Mouse (Mus musculus): Measurements from ENCODE around the gene Exoc3l. TPM values are rescaled to one million over a fixed set of nuclear protein-coding genes. Genes with fewer than 3 reads are reported as not detected.

Exoc3l gene
- polyA plus RNA-seq, 1 experiment from 2014 or later: 10.8 TPM

GRCm38 (mm10) chr8:105309142-105309847 is 13.4 kb upstream of the Exoc3l start:
- ATAC-seq (replicated peaks; ENCODE audit: insufficient number of reproducible peaks, low FRiP score, low TSS enrichment): no peak
- no peaks in the 10 kb centered on the region for H3K27me3 ChIP-seq (ENCODE audit: control insufficient read depth, insufficient read depth, low read length)
- H3K36me3 ChIP-seq (ENCODE audit: control insufficient read depth, insufficient read depth, low read length): peaks cover 14% of the 10 kb centered on the region
- no peak overlapping the region for H3K4me2 ChIP-seq
- no peak overlapping the region for H3K27ac ChIP-seq (ENCODE audit: low read depth, low read length)
- no peak overlapping the region for H3K9ac ChIP-seq (ENCODE audit: low read depth, low read length)
- H3K4me1 ChIP-seq (ENCODE audit: control insufficient read depth, insufficient read depth, low read length): peaks cover 24% of the 10 kb centered on the region
- 84% methylated on average over 15 of the region's 15 CpGs for WGBS (ENCODE audit: insufficient replicate concordance)
- H3K4me3 ChIP-seq (ENCODE audit: low read depth, low read length): no peak overlapping the region
- no peaks in the 10 kb centered on the region for H3K9me3 ChIP-seq (replicated peaks; ENCODE audit: control insufficient read depth, low read length)

DNA sequence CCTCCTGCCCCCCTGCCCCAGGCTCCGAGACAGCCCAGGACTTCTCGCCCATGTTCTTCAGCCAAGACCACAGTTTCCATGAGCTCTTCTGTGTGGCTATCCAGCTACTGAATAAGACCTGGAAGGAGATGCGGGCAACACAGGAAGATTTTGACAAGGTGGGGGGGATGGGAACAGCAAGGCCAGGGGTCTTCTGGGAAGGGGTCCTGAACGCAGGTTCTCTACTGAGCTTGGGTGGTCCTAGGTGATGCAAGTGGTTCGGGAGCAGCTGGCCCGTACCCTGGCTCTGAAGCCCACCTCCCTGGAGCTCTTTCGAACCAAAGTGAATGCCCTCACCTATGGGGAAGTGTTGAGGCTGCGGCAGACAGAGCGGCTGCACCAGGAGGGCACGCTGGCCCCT is 12.5 kb upstream of the Exoc3l start:
- H3K36me3 ChIP-seq (ENCODE audit: control insufficient read depth, insufficient read depth, low read length): peaks cover 14% of the 10 kb centered on the region
- H3K27ac ChIP-seq (ENCODE audit: low read depth, low read length): no peak overlapping the region
- 92% methylated on average over 10 of the region's 10 CpGs for WGBS (ENCODE audit: insufficient replicate concordance)

DNA sequence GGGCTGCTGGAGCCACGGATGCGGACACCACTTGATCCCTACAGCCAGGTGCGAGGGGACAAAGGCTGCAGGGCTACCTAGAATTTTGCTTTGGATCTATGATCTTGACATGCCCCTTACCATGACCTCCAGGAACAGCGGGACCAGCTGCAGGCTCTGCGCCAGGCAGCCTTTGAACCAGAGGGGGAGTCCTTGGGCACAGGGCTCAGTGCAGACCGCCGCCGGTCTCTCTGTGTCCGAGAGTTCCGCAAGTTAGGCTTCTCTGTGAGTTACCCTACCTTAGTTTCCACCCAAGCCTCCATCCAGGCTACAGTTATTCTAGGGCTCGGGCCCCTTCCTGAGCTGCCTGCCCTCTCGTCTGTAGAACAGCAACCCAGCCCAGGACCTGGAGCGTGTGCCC is 11.8 kb upstream of the Exoc3l start:
- WGBS (ENCODE audit: insufficient replicate concordance): 95% methylated on average over 13 of the region's 13 CpGs
- Histone ChIP-seq H3K9me3 (replicated peaks; ENCODE audit: control insufficient read depth, low read length) (no peaks in the 10 kb centered on the region), H3K9ac (ENCODE audit: low read depth, low read length) (no peak overlapping the region), H3K27ac (ENCODE audit: low read depth, low read length) (no peak overlapping the region), H3K4me3 (ENCODE audit: low read depth, low read length) (no peak overlapping the region), H3K4me1 (ENCODE audit: control insufficient read depth, insufficient read depth, low read length) (peaks cover 26% of the 10 kb centered on the region), H3K36me3 (ENCODE audit: control insufficient read depth, insufficient read depth, low read length) (peaks cover 13% of the 10 kb centered on the region), H3K4me2 (no peak overlapping the region), H3K27me3 (ENCODE audit: control insufficient read depth, insufficient read depth, low read length) (no peaks in the 10 kb centered on the region)
- no peak for ATAC-seq (replicated peaks; ENCODE audit: insufficient number of reproducible peaks, low FRiP score, low TSS enrichment)

More for the DNA sequence above, 12.5 kb upstream of the Exoc3l start:
- no peak for ATAC-seq (replicated peaks; ENCODE audit: insufficient number of reproducible peaks, low FRiP score, low TSS enrichment)
- Histone ChIP-seq H3K9ac (ENCODE audit: low read depth, low read length) (no peak overlapping the region), H3K4me2 (no peak overlapping the region), H3K4me1 (ENCODE audit: control insufficient read depth, insufficient read depth, low read length) (peaks cover 26% of the 10 kb centered on the region), H3K4me3 (ENCODE audit: low read depth, low read length) (no peak overlapping the region), H3K27me3 (ENCODE audit: control insufficient read depth, insufficient read depth, low read length) (no peaks in the 10 kb centered on the region), H3K9me3 (replicated peaks; ENCODE audit: control insufficient read depth, low read length) (no peaks in the 10 kb centered on the region)

DNA sequence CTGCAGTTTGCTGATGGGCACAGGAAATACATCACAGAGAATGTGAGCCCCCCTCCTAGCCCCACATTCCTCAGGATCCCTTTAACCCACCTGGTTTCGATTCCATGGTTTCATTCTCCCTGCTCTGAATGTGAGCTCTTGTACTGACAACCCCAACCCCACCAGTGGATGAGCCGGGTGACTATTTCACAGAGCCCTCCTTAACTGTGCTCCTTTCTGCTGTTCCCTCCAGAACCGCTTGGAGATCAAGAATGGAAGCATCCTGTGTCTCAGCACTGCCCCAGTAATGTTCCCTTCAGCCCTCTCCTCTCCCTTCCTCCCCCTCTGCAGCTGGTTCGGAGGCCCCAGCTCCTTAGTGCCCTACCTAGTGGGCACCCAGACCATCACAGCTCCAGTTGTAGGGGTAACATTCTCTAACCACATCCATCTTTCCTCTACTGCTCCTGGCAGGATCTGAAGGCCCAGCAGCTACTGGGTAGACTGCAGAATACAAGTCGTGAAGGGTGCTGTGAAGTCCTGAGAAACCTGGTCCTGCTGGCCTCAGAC is 10.3 kb upstream of the Exoc3l start:
- H3K36me3 ChIP-seq (ENCODE audit: control insufficient read depth, insufficient read depth, low read length): peaks cover 18% of the 10 kb centered on the region
- ATAC-seq (replicated peaks; ENCODE audit: insufficient number of reproducible peaks, low FRiP score, low TSS enrichment): 0 out of 2 replicates have a peak, but pooled peaks have one; percentile 0
- peak overlapping the region; percentile 39 for H3K4me3 ChIP-seq (ENCODE audit: low read depth, low read length)

DNA sequence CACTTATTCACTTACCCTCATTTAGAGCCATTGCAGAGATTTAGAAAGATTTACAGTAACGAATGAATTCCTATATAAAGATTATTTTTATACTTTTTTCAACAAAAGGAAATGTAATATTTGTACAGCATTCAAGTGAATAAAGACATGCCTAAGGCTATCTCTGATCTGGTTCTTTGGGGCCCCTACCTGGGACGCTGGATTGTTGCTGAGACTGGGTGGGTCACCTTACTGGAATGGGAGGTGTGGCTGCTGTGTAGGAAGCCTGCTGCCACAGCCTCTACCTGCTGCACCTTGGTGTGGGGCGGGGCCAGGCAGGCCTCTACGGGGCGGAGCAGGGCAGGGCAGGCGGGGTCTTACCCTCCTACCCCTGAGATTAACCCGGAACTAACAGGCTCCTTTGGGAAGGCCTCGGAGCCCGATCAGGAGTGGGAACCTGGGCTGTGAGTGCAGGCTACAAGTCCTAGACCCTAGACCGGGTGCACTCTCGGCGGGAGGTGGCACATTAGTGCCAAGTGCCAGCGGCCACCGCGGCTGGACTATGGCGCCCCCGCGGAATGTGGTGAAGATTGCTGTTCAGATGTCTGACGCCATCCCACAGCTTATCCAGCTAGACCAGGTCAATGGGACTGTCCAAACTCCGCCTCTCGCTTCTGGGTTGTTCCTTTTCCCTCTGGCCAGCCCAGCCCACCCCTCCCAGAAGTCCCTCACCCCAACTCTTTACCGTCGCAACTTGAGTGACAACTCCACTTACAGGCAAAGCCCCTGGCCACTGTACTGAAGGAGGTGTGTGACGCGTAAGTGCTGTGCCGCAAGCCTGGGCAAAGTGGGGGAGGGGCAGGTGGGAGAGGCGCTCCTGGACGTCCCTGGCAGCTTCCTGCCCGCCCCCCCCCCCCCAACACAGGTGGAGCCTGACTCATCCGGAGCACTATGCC is 9.6 kb upstream of the Exoc3l start, which contains the start of gene Elmo3:
Elmo3 (plus strand) TSS at position 391 of the 935 bp plus-strand sequence.
- Histone ChIP-seq H3K36me3 (ENCODE audit: control insufficient read depth, insufficient read depth, low read length) (peaks cover 26% of the 10 kb centered on the region), H3K27me3 (ENCODE audit: control insufficient read depth, insufficient read depth, low read length) (no peaks in the 10 kb centered on the region), H3K4me3 (ENCODE audit: low read depth, low read length) (peak within 1 kb of the TSS; percentile 39), H3K9me3 (replicated peaks; ENCODE audit: control insufficient read depth, low read length) (no peaks in the 10 kb centered on the region), H3K4me1 (ENCODE audit: control insufficient read depth, insufficient read depth, low read length) (peaks cover 26% of the 10 kb centered on the region), H3K9ac (ENCODE audit: low read depth, low read length) (peak within 1 kb of the TSS; percentile 67), H3K27ac (ENCODE audit: low read depth, low read length) (peak within 1 kb of the TSS; percentile 64), H3K4me2 (peak within 1 kb of the TSS; percentile 87)
- peak; percentile 56 for ATAC-seq (replicated peaks; ENCODE audit: insufficient number of reproducible peaks, low FRiP score, low TSS enrichment)
- WGBS (ENCODE audit: insufficient replicate concordance): 7% methylated on average over 30 of the region's 30 CpGs

More for the DNA sequence above, 10.3 kb upstream of the Exoc3l start:
- H3K4me2 ChIP-seq: peak overlapping the region; percentile 87
- H3K4me1 ChIP-seq (ENCODE audit: control insufficient read depth, insufficient read depth, low read length): peaks cover 26% of the 10 kb centered on the region
- no peaks in the 10 kb centered on the region for H3K9me3 ChIP-seq (replicated peaks; ENCODE audit: control insufficient read depth, low read length)
- 49% methylated on average over 5 of the region's 5 CpGs for WGBS (ENCODE audit: insufficient replicate concordance)
- H3K27me3 ChIP-seq (ENCODE audit: control insufficient read depth, insufficient read depth, low read length): no peaks in the 10 kb centered on the region
- H3K27ac ChIP-seq (ENCODE audit: low read depth, low read length): peak overlapping the region; percentile 64; the same call in 1 of the 2 replicates
- peak overlapping the region; percentile 67 for H3K9ac ChIP-seq (ENCODE audit: low read depth, low read length)

- H3K4me2 ChIP-seq: no peak overlapping the region
- peaks cover 33% of the 10 kb centered on the region for H3K36me3 ChIP-seq (ENCODE audit: control insufficient read depth, insufficient read depth, low read length)
- no peaks in the 10 kb centered on the region for H3K27me3 ChIP-seq (ENCODE audit: control insufficient read depth, insufficient read depth, low read length)
- 0 out of 2 replicates have a peak, but pooled peaks have one; percentile 9 for ATAC-seq (replicated peaks; ENCODE audit: insufficient number of reproducible peaks, low FRiP score, low TSS enrichment)
- H3K4me3 ChIP-seq (ENCODE audit: low read depth, low read length): no peak overlapping the region; the same call in 1 of the 2 replicates
- 66% methylated on average over 9 of the region's 9 CpGs for WGBS (ENCODE audit: insufficient replicate concordance)
- no peaks in the 10 kb centered on the region for H3K9me3 ChIP-seq (replicated peaks; ENCODE audit: control insufficient read depth, low read length)
- peak overlapping the region; percentile 37; the same call in 1 of the 2 replicates for H3K27ac ChIP-seq (ENCODE audit: low read depth, low read length)
- peaks cover 26% of the 10 kb centered on the region for H3K4me1 ChIP-seq (ENCODE audit: control insufficient read depth, insufficient read depth, low read length)
- H3K9ac ChIP-seq (ENCODE audit: low read depth, low read length): peak overlapping the region; percentile 28; the same call in 1 of the 2 replicates
These were observed 8.7 kb upstream of the Exoc3l start for GRCm38 (mm10) chr8:105304325-105305210.

DNA sequence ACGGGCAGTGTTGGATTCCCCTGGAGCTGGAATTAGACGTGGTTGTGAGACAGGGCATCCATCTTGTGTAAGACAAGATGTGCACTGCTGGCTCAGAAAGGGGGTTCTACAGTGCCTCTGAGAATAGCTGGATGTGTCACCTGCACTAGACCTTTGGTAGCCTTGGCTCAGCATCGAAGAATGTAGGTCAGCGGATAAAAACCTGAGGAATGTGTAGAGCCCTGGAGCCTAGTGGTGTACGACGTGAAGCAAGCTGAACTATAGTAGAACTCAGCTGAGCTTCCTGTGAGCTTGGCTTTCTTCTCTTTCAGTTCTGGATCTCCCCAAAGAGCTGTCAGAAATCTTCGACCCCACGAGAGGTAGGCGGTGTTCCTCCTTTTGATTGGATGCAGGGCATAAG is 8.0 kb upstream of the Exoc3l start:
- no peak overlapping the region for H3K4me3 ChIP-seq (ENCODE audit: low read depth, low read length)
- H3K4me2 ChIP-seq: no peak overlapping the region
- H3K4me1 ChIP-seq (ENCODE audit: control insufficient read depth, insufficient read depth, low read length): peaks cover 28% of the 10 kb centered on the region
- no peak for ATAC-seq (replicated peaks; ENCODE audit: insufficient number of reproducible peaks, low FRiP score, low TSS enrichment)
- 76% methylated on average over 9 of the region's 9 CpGs for WGBS (ENCODE audit: insufficient replicate concordance)
- H3K27me3 ChIP-seq (ENCODE audit: control insufficient read depth, insufficient read depth, low read length): no peaks in the 10 kb centered on the region
- no peaks in the 10 kb centered on the region for H3K9me3 ChIP-seq (replicated peaks; ENCODE audit: control insufficient read depth, low read length)
- peak overlapping the region; percentile 37; the same call in 1 of the 2 replicates for H3K27ac ChIP-seq (ENCODE audit: low read depth, low read length)
- H3K9ac ChIP-seq (ENCODE audit: low read depth, low read length): 0 out of 2 replicates have a peak overlapping the region, but pooled peaks have one; percentile 28
- peaks cover 34% of the 10 kb centered on the region for H3K36me3 ChIP-seq (ENCODE audit: control insufficient read depth, insufficient read depth, low read length)
